Mouse (Mus musculus): Measurements from ENCODE around the gene Olfr857. TPM values are rescaled to one million over a fixed set of nuclear protein-coding genes. Genes with fewer than 3 reads are reported as not detected.
"Not testable (repeated sequence)": the region's sequence is repeated elsewhere in the genome, so short reads cannot be mapped to it uniquely, and the experiment has no call there.

Gene Olfr857
- polyA plus RNA-seq (2016; fragmentation: Nextera tagmentation; extraction: Ambion mirVana) = not detected in 2 replicates

GRCm38 (mm10) chr9:19709133-19709532 lies at the start of gene Olfr857:
Gene Olfr857, plus strand, starts transcription at chr9:19709433.
- H3K27ac ChIP-seq = no peak within 1 kb of the TSS
- no peaks in the 10 kb centered on the region for H3K4me1 ChIP-seq
- H3K27me3 ChIP-seq (ENCODE audit: insufficient read depth, poor library complexity, severe bottlenecking) = no peaks in the 10 kb centered on the region
- DNase-seq (ENCODE audit: low spot score) = no peak
- H3K4me3 ChIP-seq = no peak within 1 kb of the TSS
- H3K9me3 ChIP-seq = no peaks in the 10 kb centered on the region
- H3K36me3 ChIP-seq = no peaks in the 10 kb centered on the region
- 75% methylated on average over 1 of the region's 1 CpGs for WGBS

- Histone ChIP-seq H3K27ac (no peak overlapping the region), H3K4me3 (no peak overlapping the region), H3K4me1 (no peaks in the 10 kb centered on the region), H3K27me3 (ENCODE audit: insufficient read depth, poor library complexity, severe bottlenecking) (no peaks in the 10 kb centered on the region), H3K9me3 (peaks cover 8% of the 10 kb centered on the region; the same call in 1 of the 2 replicates), H3K36me3 (no peaks in the 10 kb centered on the region)
- WGBS = 85% methylated on average over 6 of the region's 6 CpGs
- no peak for DNase-seq (ENCODE audit: low spot score)
Observed at GRCm38 (mm10) chr9:19690281-19690680, 19.0 kb upstream of the Olfr857 start.

- Histone ChIP-seq H3K4me1 (no peaks in the 10 kb centered on the region), H3K27me3 (ENCODE audit: insufficient read depth, poor library complexity, severe bottlenecking) (no peaks in the 10 kb centered on the region), H3K36me3 (no peaks in the 10 kb centered on the region), H3K9me3 (peaks cover 8% of the 10 kb centered on the region; the same call in 1 of the 2 replicates), H3K27ac (no peak overlapping the region), H3K4me3 (no peak overlapping the region)
- no peak for DNase-seq (ENCODE audit: low spot score)
- 78% methylated on average over 1 of the region's 1 CpGs for WGBS
Observed at GRCm38 (mm10) chr9:19691426-19691825, 17.8 kb upstream of the Olfr857 start.

GRCm38 (mm10) chr9:19692430-19692829 lies 16.8 kb upstream of the Olfr857 start:
- Histone ChIP-seq H3K4me3 (no peak overlapping the region), H3K36me3 (no peaks in the 10 kb centered on the region), H3K27me3 (ENCODE audit: insufficient read depth, poor library complexity, severe bottlenecking) (no peaks in the 10 kb centered on the region), H3K27ac (no peak overlapping the region), H3K4me1 (no peaks in the 10 kb centered on the region), H3K9me3 (peaks cover 8% of the 10 kb centered on the region; the same call in 1 of the 2 replicates)
- WGBS = 74% methylated on average over 2 of the region's 2 CpGs
- no peak for DNase-seq (ENCODE audit: low spot score)

- H3K4me1 ChIP-seq; DNase-seq (ENCODE audit: low spot score); H3K27me3 ChIP-seq (ENCODE audit: insufficient read depth, poor library complexity, severe bottlenecking); H3K36me3 ChIP-seq; H3K4me3 ChIP-seq; H3K27ac ChIP-seq; H3K9me3 ChIP-seq: not testable (repeated sequence)
- 48% methylated on average over 2 of the region's 2 CpGs for WGBS
Observed at GRCm38 (mm10) chr9:19694285-19694684, 14.9 kb upstream of the Olfr857 start.

GRCm38 (mm10) chr9:19694898-19695379 lies 14.3 kb upstream of the Olfr857 start:
- not testable (repeated sequence) for H3K27ac ChIP-seq; H3K4me3 ChIP-seq; H3K36me3 ChIP-seq; H3K4me1 ChIP-seq; DNase-seq (ENCODE audit: low spot score); H3K9me3 ChIP-seq; H3K27me3 ChIP-seq (ENCODE audit: insufficient read depth, poor library complexity, severe bottlenecking)
- 71% methylated on average over 9 of the region's 9 CpGs for WGBS

GRCm38 (mm10) chr9:19704546-19704945 lies 4.7 kb upstream of the Olfr857 start:
- not testable (repeated sequence) for H3K36me3 ChIP-seq; H3K27me3 ChIP-seq (ENCODE audit: insufficient read depth, poor library complexity, severe bottlenecking); H3K4me3 ChIP-seq; H3K9me3 ChIP-seq; DNase-seq (ENCODE audit: low spot score); H3K27ac ChIP-seq; H3K4me1 ChIP-seq
- 59% methylated on average over 2 of the region's 2 CpGs for WGBS

Other genes starting within 250 kb of the Olfr857 start
- gene Olfr850, start 231.2 kb upstream of the Olfr857 start, polyA plus RNA-seq (2016; fragmentation: Nextera tagmentation; extraction: Ambion mirVana) = not detected in 2 replicates
- not detected in 2 replicates for gene Olfr851, start 216.1 kb upstream of the Olfr857 start, polyA plus RNA-seq (2016; fragmentation: Nextera tagmentation; extraction: Ambion mirVana)
- not detected in 2 replicates for gene Olfr853, start 168.4 kb upstream of the Olfr857 start, polyA plus RNA-seq (2016; fragmentation: Nextera tagmentation; extraction: Ambion mirVana)
- gene Olfr854, start 142.1 kb upstream of the Olfr857 start, polyA plus RNA-seq (2016; fragmentation: Nextera tagmentation; extraction: Ambion mirVana) = not detected in 2 replicates
- gene Olfr855, start 126.8 kb upstream of the Olfr857 start, polyA plus RNA-seq (2016; fragmentation: Nextera tagmentation; extraction: Ambion mirVana) = not detected in 2 replicates
- 23.6 and 23.8 TPM in 2 replicates for gene Zfp317, start 87.3 kb upstream of the Olfr857 start, polyA plus RNA-seq (2016; fragmentation: Nextera tagmentation; extraction: Ambion mirVana)
- not detected in 2 replicates for gene Olfr58, start 70.8 kb downstream of the Olfr857 start, polyA plus RNA-seq (2016; fragmentation: Nextera tagmentation; extraction: Ambion mirVana)
- gene Olfr859, start 95.5 kb downstream of the Olfr857 start, polyA plus RNA-seq (2016; fragmentation: Nextera tagmentation; extraction: Ambion mirVana) = not detected in 2 replicates
- not detected in 2 replicates for gene Olfr860, start 140.3 kb downstream of the Olfr857 start, polyA plus RNA-seq (2016; fragmentation: Nextera tagmentation; extraction: Ambion mirVana)
- not detected in 2 replicates for gene Olfr862, start 178.6 kb downstream of the Olfr857 start, polyA plus RNA-seq (2016; fragmentation: Nextera tagmentation; extraction: Ambion mirVana)
- 0.09 and 0.11 TPM in 2 replicates for gene Olfr77, start 207.4 kb downstream of the Olfr857 start, polyA plus RNA-seq (2016; fragmentation: Nextera tagmentation; extraction: Ambion mirVana)